Mouse (Mus musculus) olfactory bulb, adult 2 months (tissue): Measurements from ENCODE around the gene Prdm16.

ENCODE experiments used
- CTCF ChIP-seq: fragments of 200-500 bp; IDR thresholded peaks from 2 replicates; pipeline ENCODE4 v1.5.1; 2012; ENCODE audit warnings: low read depth, mild to moderate bottlenecking, low read length, moderate library complexity; ENCODE audit not compliant: insufficient read depth
- POLR2A ChIP-seq: fragments of 200-500 bp; IDR thresholded peaks from 2 replicates; pipeline ENCODE4 v1.6.1; 2012; ENCODE audit warnings: mild to moderate bottlenecking, low read depth, low read length, moderate library complexity; ENCODE audit not compliant: insufficient read depth

GRCm38 (mm10) chr4:154531368-154531767 is 105.3 kb downstream of the Prdm16 start:
- TF ChIP-seq CTCF, result no peak
- TF ChIP-seq POLR2A, result no peak
